Mouse (Mus musculus) olfactory bulb, adult 2 months (tissue): ENCODE data around the gene Mrpl16.

Experiments
- CTCF ChIP-seq: fragments of 200-500 bp; IDR thresholded peaks from 2 replicates; pipeline ENCODE4 v1.5.1; 2012; ENCODE audit warnings: low read depth, mild to moderate bottlenecking, low read length, moderate library complexity; ENCODE audit not compliant: insufficient read depth
- POLR2A ChIP-seq: fragments of 200-500 bp; IDR thresholded peaks from 2 replicates; pipeline ENCODE4 v1.6.1; 2012; ENCODE audit warnings: mild to moderate bottlenecking, low read depth, low read length, moderate library complexity; ENCODE audit not compliant: insufficient read depth

DNA sequence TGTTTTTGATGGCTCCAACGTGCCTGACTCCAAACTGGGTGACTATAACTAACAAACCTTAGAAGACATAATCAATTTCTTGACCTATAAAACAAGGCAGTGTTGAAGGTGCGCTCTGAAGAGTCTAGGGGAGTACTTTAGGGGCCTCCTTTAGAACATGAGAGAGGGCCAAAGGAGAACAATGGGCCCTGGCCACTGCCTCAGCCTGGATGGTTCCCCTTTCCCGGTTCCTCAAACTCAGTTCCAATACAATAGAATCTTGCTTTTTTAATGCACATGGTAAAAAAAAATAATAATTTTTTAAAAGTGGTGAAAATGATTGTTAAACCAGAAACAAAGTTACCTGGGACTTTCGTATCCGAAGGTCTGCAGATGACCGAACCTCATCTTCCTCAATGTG lies 17.6 kb downstream of the Mrpl16 start:
- TF ChIP-seq CTCF (no peak), POLR2A (no peak)
